Comparison of ENCODE assay signal across 7 mouse cellular contexts in the genomic region with DNA sequence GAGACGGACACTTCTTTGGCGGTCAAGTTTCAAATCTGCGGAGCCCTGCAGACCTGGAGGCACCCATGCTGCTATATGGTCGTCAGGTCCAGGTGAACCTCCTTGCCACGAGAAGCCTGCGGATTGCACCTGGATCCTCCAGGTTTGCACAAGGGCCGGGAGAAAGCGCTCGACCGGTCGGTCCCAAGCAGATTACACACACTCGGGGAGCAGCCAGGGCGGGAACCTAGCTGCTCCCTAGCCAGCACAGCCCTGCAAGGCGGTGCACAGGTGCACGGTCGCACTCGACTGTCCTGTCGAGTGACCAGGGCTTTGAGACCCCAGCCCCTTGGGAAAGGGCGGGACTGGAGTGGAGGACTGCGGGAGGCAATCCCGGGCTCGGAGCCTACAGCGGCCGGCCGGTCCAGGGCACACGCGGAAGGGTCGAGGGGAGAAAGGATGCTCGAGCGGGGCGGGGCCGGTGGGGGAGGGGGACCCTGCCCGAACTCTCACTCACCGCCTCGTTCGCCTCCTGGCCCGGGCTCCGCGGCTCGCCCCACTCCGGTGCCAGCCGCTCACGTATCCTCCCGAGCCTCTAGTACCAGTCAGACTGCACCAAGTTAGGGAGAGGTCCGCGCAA. TPM values are rescaled to one million over a fixed set of nuclear protein-coding genes. Genes with fewer than 3 reads are reported as not detected.
DNase-seq lines count a peak whose midpoint lies in the region; ATAC-seq and TF ChIP-seq lines count a peak whose summit lies in the region.

No protein-coding gene starts in this region.

- peaks cover 7% of the 10 kb centered on the region; the same call in 1 of the 2 replicates for H3K4me1 ChIP-seq in lung, adult 2 months (ENCODE audit: control insufficient read depth, insufficient read depth, low read length)
- peaks cover 24% of the 10 kb centered on the region for H3K4me1 ChIP-seq in embryonic facial prominence, embryonic 10.5 days
- H3K4me1 ChIP-seq in hindbrain, embryonic 16.5 days (ENCODE audit: control insufficient read depth, insufficient read depth, low read depth, low read length): peaks cover 14% of the 10 kb centered on the region
- peaks cover 42% of the 10 kb centered on the region for H3K4me1 ChIP-seq in lung, embryonic 15.5 days

- WGBS in lung, adult 2 months: under 1% methylated on average over 44 of the region's 46 CpGs
- WGBS in embryonic facial prominence, embryonic 10.5 days: under 1% methylated on average over 46 of the region's 46 CpGs
- under 1% methylated on average over 38 of the region's 46 CpGs for WGBS in hindbrain, embryonic 16.5 days
- under 1% methylated on average over 46 of the region's 46 CpGs for WGBS in lung, embryonic 15.5 days

- no peak for ATAC-seq in hindbrain, embryonic 16.5 days
- no peak; the same call in 1 of the 2 replicates for ATAC-seq in lung, embryonic 15.5 days (ENCODE audit: borderline replicate concordance, extremely low read depth, low FRiP score, low TSS enrichment)

- H3K9ac ChIP-seq in hindbrain, embryonic 16.5 days (ENCODE audit: low read depth, low read length): peak overlapping the region; percentile 94
- H3K9ac ChIP-seq in lung, embryonic 15.5 days: peak overlapping the region; percentile 92

- peak overlapping the region; percentile 87 for H3K27ac ChIP-seq in embryonic facial prominence, embryonic 10.5 days (replicated peaks)
- H3K27ac ChIP-seq in hindbrain, embryonic 16.5 days (ENCODE audit: low read depth, low read length): peak overlapping the region; percentile 87
- peak overlapping the region; percentile 69 for H3K27ac ChIP-seq in lung, embryonic 15.5 days

- peak; percentile 49 for DNase-seq in lung, adult 2 months
- DNase-seq in lung, postnatal 25 days (ENCODE audit: low spot score): no peak
- DNase-seq in Muller cell, postnatal 12 days (ENCODE audit: inconsistent ontology term): peak; percentile 46
- no peak for DNase-seq in embryonic facial prominence, embryonic 10.5 days (ENCODE audit: low spot score)
- peak; percentile 5 to 12 for DNase-seq in spleen, postnatal 36 days (ENCODE audit: low spot score in 2 of 2)

- TF ChIP-seq CTCF in lung, adult 2 months (IDR thresholded peaks at IDR 0.05; ENCODE audit: insufficient read depth, low read length): no peak

- H3K9me3 ChIP-seq in embryonic facial prominence, embryonic 10.5 days: no peaks in the 10 kb centered on the region
- H3K9me3 ChIP-seq in hindbrain, embryonic 16.5 days (ENCODE audit: control insufficient read depth, low read length): no peaks in the 10 kb centered on the region
- no peaks in the 10 kb centered on the region for H3K9me3 ChIP-seq in lung, embryonic 15.5 days

- H3K27me3 ChIP-seq in embryonic facial prominence, embryonic 10.5 days (replicated peaks; ENCODE audit: low read depth, poor library complexity, severe bottlenecking): no peaks in the 10 kb centered on the region
- H3K27me3 ChIP-seq in hindbrain, embryonic 16.5 days (replicated peaks; ENCODE audit: control insufficient read depth, insufficient read depth, low read length): no peaks in the 10 kb centered on the region
- H3K27me3 ChIP-seq in lung, embryonic 15.5 days: no peaks in the 10 kb centered on the region

- H3K4me2 ChIP-seq in hindbrain, embryonic 16.5 days (ENCODE audit: low read length): peak overlapping the region; percentile 71
- H3K4me2 ChIP-seq in lung, embryonic 15.5 days: peak overlapping the region; percentile 87

- H3K4me3 ChIP-seq in lung, adult 2 months (replicated peaks; ENCODE audit: extremely low read depth, low read depth, low read length): peak overlapping the region; percentile 85
- peak overlapping the region; percentile 98 for H3K4me3 ChIP-seq in embryonic facial prominence, embryonic 10.5 days
- peak overlapping the region; percentile 86 for H3K4me3 ChIP-seq in hindbrain, embryonic 16.5 days (ENCODE audit: low read length)
- H3K4me3 ChIP-seq in lung, embryonic 15.5 days: peak overlapping the region; percentile 71

- peaks cover 23% of the 10 kb centered on the region for H3K36me3 ChIP-seq in embryonic facial prominence, embryonic 10.5 days (replicated peaks)
- no peaks in the 10 kb centered on the region for H3K36me3 ChIP-seq in hindbrain, embryonic 16.5 days (ENCODE audit: control insufficient read depth, insufficient read depth, low read length)
- no peaks in the 10 kb centered on the region for H3K36me3 ChIP-seq in lung, embryonic 15.5 days

- TF ChIP-seq POLR2A in lung, adult 2 months (IDR thresholded peaks at IDR 0.05; ENCODE audit: borderline replicate concordance, extremely low read depth, low read depth, low read length): no peak

RNA-seq across cellular contexts. Expression of a gene that starts 0.4 kb away (rescaled TPM):
- polyA plus RNA-seq in lung, adult 2 months (2012; rRNA removed): 32.8 and 39.0 TPM in 2 replicates
- polyA plus RNA-seq in embryonic facial prominence, embryonic 10.5 days (2016; fragmentation: Nextera tagmentation; extraction: Ambion mirVana): 25.0 and 26.3 TPM in 2 replicates
- polyA plus RNA-seq in hindbrain, embryonic 16.5 days (2015; fragmentation: Nextera tagmentation; extraction: Ambion mirVana): 24.1 and 28.2 TPM in 2 replicates
- polyA plus RNA-seq in lung, embryonic 15.5 days (2015; fragmentation: Nextera tagmentation; extraction: Ambion mirVana): 23.2 and 24.2 TPM in 2 replicates

RNA-seq across cellular contexts. Expression of a gene that starts 45.2 kb away (rescaled TPM):
- polyA plus RNA-seq in lung, adult 2 months (2012; rRNA removed): 1.0 and 1.4 TPM in 2 replicates
- polyA plus RNA-seq in embryonic facial prominence, embryonic 10.5 days (2016; fragmentation: Nextera tagmentation; extraction: Ambion mirVana): 0.15 and 0.27 TPM in 2 replicates
- 6.3 and 7.9 TPM in 2 replicates for polyA plus RNA-seq in hindbrain, embryonic 16.5 days (2015; fragmentation: Nextera tagmentation; extraction: Ambion mirVana)
- 1.1 TPM in 2 replicates for polyA plus RNA-seq in lung, embryonic 15.5 days (2015; fragmentation: Nextera tagmentation; extraction: Ambion mirVana)

Comparison
In these comparisons a context has a peak if more than half of its experiments do, and no peak if none do; other contexts are left out.
1. DNase-seq: peak in lung, adult 2 months (single experiment), Muller cell, postnatal 12 days (single experiment) and spleen, postnatal 36 days (2 of 2); none in lung, postnatal 25 days (single experiment) and embryonic facial prominence, embryonic 10.5 days (single experiment).
2. Peak in every context shown above with its lines, with median percentiles within 50 percentile points of each other: H3K4me3 ChIP-seq and H3K27ac ChIP-seq.